Mouse (Mus musculus) hematopoietic multipotent progenitor cell, adult 10-12 weeks (in vitro differentiated cells): ENCODE results near the gene Olfr1385. TPM values are rescaled to one million over a fixed set of nuclear protein-coding genes. Genes with fewer than 3 reads are reported as not detected.

Source experiments
- polyA plus RNA-seq: library from polyadenylated mRNA; stranded (reverse); fragments of >175 nt; gene quantifications from 2 replicates; pipeline ENCODE4 v1.2.3, GENCODE M21; 2012; ENCODE audit warnings: low replicate concordance

Olfr1385 gene
- polyA plus RNA-seq = not detected in 2 replicates

GRCm38 (mm10) chr11:49488770-49489169 lies at the start of gene Olfr1385:
Gene Olfr1385, plus strand, starts transcription at chr11:49489070.

GRCm38 (mm10) chr11:49455043-49455442 lies 33.8 kb upstream of the Olfr1385 start, which contains the start of gene Olfr1387:
Gene Olfr1387, plus strand, starts transcription at chr11:49455343.

DNA sequence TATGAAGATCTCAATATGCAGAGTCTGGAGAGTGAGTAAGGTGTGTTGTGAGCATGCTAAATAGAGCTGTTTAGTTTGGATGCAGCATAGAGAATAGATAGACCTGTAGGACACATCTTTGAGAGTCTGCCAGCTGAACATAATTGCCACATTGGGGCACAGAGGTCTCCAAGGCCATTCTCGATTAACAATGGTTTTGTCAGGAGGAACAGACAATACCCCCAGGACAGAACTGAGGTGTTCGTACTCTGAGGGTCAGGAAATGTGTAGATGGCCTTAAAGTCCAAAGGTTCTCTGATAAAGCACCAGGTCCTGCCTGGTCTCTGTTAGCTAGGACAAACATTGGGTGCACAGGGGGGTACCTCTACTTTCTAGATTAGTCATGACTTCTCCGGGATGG lies 24.1 kb upstream of the Olfr1385 start, which contains the start of gene Olfr1386:
Gene Olfr1386, plus strand, starts transcription at position 301 of the 400 bp plus-strand sequence.

DNA sequence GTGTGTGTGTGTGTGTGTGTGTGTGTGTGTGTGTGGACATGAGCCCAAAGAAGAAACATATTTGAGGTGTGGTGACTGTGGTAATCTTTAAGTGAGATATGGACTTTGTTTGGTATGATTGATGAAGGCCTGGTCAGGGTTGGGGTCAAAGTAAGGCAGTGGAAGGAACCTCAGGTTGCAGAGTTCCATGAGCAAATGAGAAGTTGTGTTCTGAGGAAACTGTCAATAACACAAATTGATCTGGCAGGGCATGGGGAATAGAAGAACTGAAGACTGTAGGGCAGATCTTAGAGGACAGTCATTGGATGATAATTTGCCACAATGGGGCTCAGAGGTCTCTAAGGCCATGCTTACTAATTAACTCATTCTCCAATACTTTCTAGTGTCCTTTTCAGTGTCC lies 30.5 kb downstream of the Olfr1385 start, which contains the start of gene Olfr1383:
Gene Olfr1383, plus strand, starts transcription at position 301 of the 400 bp plus-strand sequence.

DNA sequence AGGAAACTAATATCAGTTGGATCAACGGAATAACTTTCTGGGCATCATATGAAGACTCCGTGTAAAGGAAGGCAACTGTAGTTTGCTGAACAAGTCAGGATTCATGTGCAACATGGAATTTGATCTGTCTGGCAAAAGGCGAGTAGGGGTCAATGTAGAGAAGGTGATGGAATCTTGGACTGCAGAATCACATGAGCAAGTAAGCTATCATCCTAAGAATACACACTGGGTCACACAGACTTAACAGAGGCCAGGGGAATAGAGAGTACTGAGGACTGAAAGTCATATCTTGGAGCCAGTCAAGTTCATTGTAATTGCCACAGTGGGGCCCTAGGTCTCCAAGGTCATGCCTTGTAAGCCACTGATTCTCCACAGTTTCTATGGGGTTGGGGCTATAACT lies 39.1 kb downstream of the Olfr1385 start, which contains the start of gene Olfr1382:
Gene Olfr1382, plus strand, starts transcription at position 301 of the 400 bp plus-strand sequence.

DNA sequence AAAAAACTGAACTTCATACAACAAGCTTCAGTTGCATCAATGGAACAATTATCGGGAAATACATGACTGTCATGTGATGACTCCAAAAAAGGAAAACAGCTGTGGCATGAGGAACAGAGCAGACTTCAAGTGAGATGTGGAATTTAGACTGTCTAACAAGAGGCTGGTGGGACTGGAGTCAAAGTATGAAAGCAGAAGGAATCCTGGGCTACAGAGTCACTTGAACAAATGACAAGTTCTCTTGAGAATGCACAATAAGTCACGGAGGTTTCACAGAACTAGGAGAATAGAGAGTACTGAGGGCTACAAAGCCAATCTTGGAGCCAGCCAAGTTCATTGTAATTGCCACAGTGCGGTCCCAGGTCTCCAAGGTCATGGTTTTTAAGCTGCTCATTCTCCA lies 54.3 kb downstream of the Olfr1385 start, which contains the start of gene Olfr1381:
Gene Olfr1381, plus strand, starts transcription at position 301 of the 400 bp plus-strand sequence.

Other genes starting within 250 kb of the Olfr1385 start
- 202 and 412 TPM in 2 replicates for gene Mgat1, start 244.9 kb upstream of the Olfr1385 start, polyA plus RNA-seq
- not detected in 2 replicates for gene Olfr1393, start 210.8 kb upstream of the Olfr1385 start, polyA plus RNA-seq
- 0.03 TPM in 1 of 2 replicates, not detected in the other for gene Olfr1392, start 203.8 kb upstream of the Olfr1385 start, polyA plus RNA-seq
- gene Olfr10, start 184.3 kb upstream of the Olfr1385 start, polyA plus RNA-seq = 0.04 TPM in 1 of 2 replicates, not detected in the other
- gene Olfr1391, start 166.3 kb upstream of the Olfr1385 start, polyA plus RNA-seq = not detected in 2 replicates
- gene Olfr1390, start 153.9 kb upstream of the Olfr1385 start, polyA plus RNA-seq = not detected in 2 replicates
- gene Olfr1389, start 66.0 kb upstream of the Olfr1385 start, polyA plus RNA-seq = not detected in 2 replicates
- gene Olfr1388, start 52.4 kb upstream of the Olfr1385 start, polyA plus RNA-seq = not detected in 2 replicates
- gene Olfr1387, start 33.7 kb upstream of the Olfr1385 start, polyA plus RNA-seq = not detected in 2 replicates
- not detected in 2 replicates for gene Olfr1386, start 24.0 kb upstream of the Olfr1385 start, polyA plus RNA-seq
- gene Olfr1384, start 17.7 kb downstream of the Olfr1385 start, polyA plus RNA-seq = not detected in 2 replicates
- gene Olfr1383, start 30.6 kb downstream of the Olfr1385 start, polyA plus RNA-seq = not detected in 2 replicates
- gene Olfr1382, start 39.2 kb downstream of the Olfr1385 start, polyA plus RNA-seq = not detected in 2 replicates
- not detected in 2 replicates for gene Olfr1381, start 54.4 kb downstream of the Olfr1385 start, polyA plus RNA-seq
- gene Olfr1380, start 67.8 kb downstream of the Olfr1385 start, polyA plus RNA-seq = not detected in 2 replicates
- 0.18 and 1.1 TPM in 2 replicates for gene Flt4, start 120.2 kb downstream of the Olfr1385 start, polyA plus RNA-seq
- not detected in 2 replicates for gene Scgb3a1, start 174.5 kb downstream of the Olfr1385 start, polyA plus RNA-seq
- 14.2 and 28.8 TPM in 2 replicates for gene Cnot6, start 223.7 kb downstream of the Olfr1385 start, polyA plus RNA-seq